Mouse (Mus musculus): ENCODE results near the gene Cenpp. TPM values are rescaled to one million over a fixed set of nuclear protein-coding genes. Genes with fewer than 3 reads are reported as not detected.

Gene Cenpp
- not detected for total RNA-seq (2023)

GRCm38 (mm10) chr13:49652481-49653179, at the start of gene Cenpp, which contains the start of gene Nol8:
Cenpp (minus strand) TSS chr13:49652785.
Nol8 (plus strand) TSS chr13:49653078.

DNA sequence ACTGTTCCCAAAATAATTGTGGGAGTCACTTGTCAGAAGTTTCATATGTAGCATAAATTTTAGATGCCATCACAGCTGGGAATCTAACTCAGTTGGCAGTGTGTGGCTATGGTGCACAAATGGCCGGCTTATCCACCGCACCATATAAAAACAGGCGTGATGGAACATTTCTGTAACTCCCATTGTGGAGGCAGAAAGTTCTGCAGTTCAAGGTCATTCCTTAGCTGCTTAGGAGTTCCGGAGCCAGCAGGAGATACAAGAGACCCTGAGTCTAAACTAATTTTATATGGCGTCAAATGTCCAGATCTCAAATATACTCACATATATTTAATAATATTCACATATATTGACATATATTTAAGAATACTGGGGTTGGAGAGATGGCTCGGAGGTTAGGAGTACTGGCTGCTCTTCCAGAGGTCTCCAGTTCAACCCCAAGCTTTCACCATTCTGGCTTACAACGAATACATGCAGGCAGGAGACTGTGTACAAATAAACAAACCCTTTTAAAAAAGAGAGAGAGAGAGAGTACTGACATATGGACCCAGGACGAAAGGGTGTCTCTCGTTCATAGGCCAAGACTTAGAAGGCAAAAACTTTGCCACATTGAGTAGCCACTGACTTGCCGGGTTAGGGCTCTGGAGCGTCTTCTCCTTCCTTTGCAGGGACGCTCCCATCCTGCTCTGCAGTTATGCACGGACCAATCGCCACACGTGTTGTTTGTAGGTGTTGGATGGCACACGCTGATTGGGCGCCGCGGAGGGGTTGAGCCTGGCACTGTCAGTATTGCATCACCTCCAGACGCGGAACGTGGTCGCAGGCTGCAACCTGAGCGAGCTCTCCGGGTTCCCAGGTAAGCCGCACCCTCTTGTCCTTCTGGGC, 29.0 kb upstream of the Cenpp start, which contains the start of gene Iars:
Gene Iars, plus strand, starts transcription at position 750 of the 882 bp plus-strand sequence.

GRCm38 (mm10) chr13:49607714-49608113, 44.9 kb downstream of the Cenpp start, which contains the start of gene Ogn:
Ogn (plus strand) TSS chr13:49608046.

GRCm38 (mm10) chr13:49581541-49582530, 70.7 kb downstream of the Cenpp start, which contains the start of gene Omd:
Omd (plus strand) TSS chr13:49582462.

DNA sequence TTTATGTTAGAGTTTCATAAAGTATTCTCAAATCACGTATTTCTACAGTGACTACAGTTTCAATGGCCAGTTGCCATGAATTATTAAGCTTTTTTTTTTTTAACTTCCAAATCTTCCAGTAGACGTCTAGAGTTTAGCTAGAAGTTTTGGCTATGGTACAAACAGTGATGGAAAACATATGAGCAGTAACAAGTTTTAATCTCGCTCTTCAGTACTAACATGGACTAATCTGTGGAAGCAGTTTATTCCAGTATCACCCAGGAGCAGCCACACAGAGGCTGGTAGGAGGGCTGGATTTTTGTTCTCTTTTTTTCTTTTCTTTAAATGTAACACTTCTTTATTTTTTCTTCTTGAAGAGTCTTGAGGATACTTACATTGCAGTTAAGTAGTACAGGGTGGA, 108.3 kb downstream of the Cenpp start, which contains the start of gene Aspn:
Gene Aspn, plus strand, starts transcription at position 165 of the 400 bp plus-strand sequence.

GRCm38 (mm10) chr13:49504510-49504909, 148.1 kb downstream of the Cenpp start, which contains the start of gene Ecm2:
Ecm2 (plus strand) TSS chr13:49504810.

DNA sequence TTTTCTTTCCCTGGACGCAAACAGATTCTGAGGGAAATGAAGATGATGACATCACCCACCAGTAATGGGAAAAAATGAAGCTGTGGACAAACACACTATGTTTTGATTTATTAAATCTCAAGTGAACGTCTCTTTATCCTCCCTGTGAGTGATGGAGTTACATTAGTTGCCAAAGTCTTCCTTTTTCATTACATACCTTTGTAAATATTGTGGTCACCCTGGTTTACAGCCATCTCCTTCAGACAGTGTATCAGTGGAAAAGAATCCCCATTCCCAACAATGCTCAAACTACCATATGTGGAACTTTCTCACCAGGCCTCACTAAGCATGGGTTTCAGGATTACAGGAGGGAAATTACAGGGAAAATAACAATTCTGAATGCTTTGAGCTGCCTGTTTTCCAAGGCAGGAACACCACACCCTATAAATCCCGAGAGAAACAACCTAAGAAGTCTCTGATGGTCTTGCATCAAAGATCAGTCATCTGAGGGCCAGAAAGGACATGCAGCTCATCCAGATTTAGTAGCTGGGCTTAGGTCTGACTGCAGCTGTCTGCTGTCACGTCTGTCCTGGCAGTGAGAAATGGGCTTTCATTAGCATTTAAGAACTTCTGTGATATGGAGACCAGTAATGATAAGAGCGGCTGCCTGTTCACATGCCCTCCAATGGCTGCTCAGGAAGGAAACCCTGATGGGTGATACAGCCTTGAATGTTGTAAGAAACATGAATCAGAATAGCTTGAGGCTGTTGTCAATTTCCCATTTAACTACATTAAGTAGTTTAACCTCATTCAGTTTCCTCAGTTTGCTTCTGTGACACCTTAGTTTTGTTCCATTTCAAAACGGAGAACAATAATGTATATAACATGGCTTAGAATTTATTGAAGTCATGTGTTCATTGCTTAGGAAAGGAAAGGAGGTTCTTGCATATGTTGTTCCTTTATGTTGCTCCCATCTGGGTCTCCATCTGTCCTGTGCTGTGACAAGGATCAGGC, 159.9 kb downstream of the Cenpp start, which contains the start of gene Tes3-ps:
Gene Tes3-ps, plus strand, starts transcription at position 943 of the 993 bp plus-strand sequence.

DNA sequence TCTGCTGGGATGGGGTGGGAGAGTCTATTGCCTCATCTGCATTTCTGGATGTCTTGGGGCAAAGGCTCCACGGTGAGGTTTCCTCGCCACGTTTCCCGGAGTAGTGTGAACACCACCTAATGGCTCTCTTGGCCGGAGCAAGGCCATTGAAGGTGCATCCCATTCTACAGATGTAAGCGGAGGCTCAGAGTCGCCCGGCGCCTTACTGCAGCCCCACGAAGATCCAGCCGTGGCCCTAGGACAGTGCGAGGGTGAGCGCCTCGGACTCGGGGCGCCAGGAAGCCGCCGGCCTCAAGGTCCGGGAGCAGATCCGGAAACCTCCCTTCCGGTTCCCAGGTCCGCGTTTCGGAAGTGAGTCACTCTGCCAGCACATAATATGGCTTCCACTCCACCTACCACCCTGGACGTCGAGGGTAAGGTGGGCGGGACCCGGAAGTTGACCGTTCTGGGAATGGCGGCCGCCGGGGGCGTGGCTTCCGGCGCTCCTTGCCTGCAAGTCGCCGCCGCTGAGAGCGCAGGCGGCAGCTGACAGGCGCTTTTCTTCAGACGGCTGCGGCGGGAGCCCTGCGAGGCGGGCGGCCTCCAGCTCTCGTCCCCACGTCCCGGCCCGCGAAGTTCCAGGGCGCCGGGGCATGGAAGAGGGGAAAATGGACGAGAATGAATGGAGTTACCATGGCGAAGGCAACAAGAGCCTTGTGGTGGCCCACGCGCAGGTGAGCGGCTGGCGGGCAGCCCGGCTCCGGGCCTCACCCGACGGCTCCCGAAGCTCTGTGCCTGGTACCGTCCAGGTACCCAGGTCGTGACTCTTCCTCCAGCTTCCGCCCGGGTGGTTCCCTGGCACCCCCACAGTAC, 231.6 kb downstream of the Cenpp start, which contains the start of gene Ippk:
Gene Ippk, plus strand, starts transcription at position 496 of the 852 bp plus-strand sequence.

Other genes with a start within 250 kb of the Cenpp start
- 11.4 TPM for gene Ippk, start 231.5 kb downstream of the Cenpp start, total RNA-seq (2023)
- 0.98 TPM for gene Tes3-ps, start 159.5 kb downstream of the Cenpp start, total RNA-seq (2023)
- not detected for gene Ecm2, start 148.0 kb downstream of the Cenpp start, total RNA-seq (2023)
- gene Aspn, start 108.3 kb downstream of the Cenpp start, total RNA-seq (2023) = not detected
- not detected for gene Omd, start 70.3 kb downstream of the Cenpp start, total RNA-seq (2023)
- not detected for gene Ogn, start 44.7 kb downstream of the Cenpp start, total RNA-seq (2023)
- 38.9 TPM for gene Nol8, start 293 bp upstream of the Cenpp start, total RNA-seq (2023)
- 91.4 TPM for gene Iars, start 29.3 kb upstream of the Cenpp start, total RNA-seq (2023)
- gene Gm30302, start 146.2 kb upstream of the Cenpp start, total RNA-seq (2023) = not detected